ENCODE assay signal across 21 mouse cellular contexts in genomic region chr11:112649298-112649697, GRCm38 (mm10).
DNase-seq lines count a peak whose midpoint lies in the region; ATAC-seq and TF ChIP-seq lines count a peak whose summit lies in the region.
"Had no signal": no experiment of that assay in that cellular context is flagged by ENCODE, and none has a peak within 500 bp of the region (broad histone marks: within the 10 kb centered on the region; RNA-seq: fewer than 3 reads in every experiment).

No protein-coding gene starts in this region.

- no peak overlapping the region for H3K4me2 ChIP-seq in lung, embryonic 14.5 days
- no peak overlapping the region for H3K4me2 ChIP-seq in intestine, embryonic 16.5 days (ENCODE audit: low read depth, low read length)
- no peak overlapping the region for H3K4me2 ChIP-seq in stomach, embryonic 14.5 days (replicated peaks; ENCODE audit: low read depth, low read length)
- no peak overlapping the region for H3K4me2 ChIP-seq in kidney, embryonic 15.5 days
- H3K4me2 ChIP-seq: embryonic facial prominence, embryonic 12.5 days; forebrain, embryonic 12.5 days; hindbrain, embryonic 12.5 days had no signal

- 20% methylated on average over 9 of the region's 9 CpGs for WGBS in lung, embryonic 14.5 days
- 31% methylated on average over 9 of the region's 9 CpGs for WGBS in intestine, embryonic 16.5 days
- 15% methylated on average over 9 of the region's 9 CpGs for WGBS in stomach, embryonic 14.5 days
- 51% methylated on average over 9 of the region's 9 CpGs for WGBS in kidney, embryonic 15.5 days

- H3K9ac ChIP-seq in lung, embryonic 14.5 days, result no peak overlapping the region
- no peak overlapping the region for H3K9ac ChIP-seq in intestine, embryonic 16.5 days (ENCODE audit: low read depth, low read length)
- H3K9ac ChIP-seq in stomach, embryonic 14.5 days (replicated peaks; ENCODE audit: low read depth, low read length), result no peak overlapping the region
- no peak overlapping the region for H3K9ac ChIP-seq in kidney, embryonic 15.5 days
- H3K9ac ChIP-seq: embryonic facial prominence, embryonic 12.5 days; forebrain, embryonic 12.5 days; hindbrain, embryonic 12.5 days had no signal

- H3K9me3 ChIP-seq in lung, embryonic 14.5 days (ENCODE audit: low read depth, low read length), result no peaks in the 10 kb centered on the region
- no peaks in the 10 kb centered on the region for H3K9me3 ChIP-seq in intestine, embryonic 16.5 days (ENCODE audit: control insufficient read depth, low read length)
- H3K9me3 ChIP-seq in stomach, embryonic 14.5 days (ENCODE audit: control insufficient read depth, low read depth, low read length), result no peaks in the 10 kb centered on the region
- H3K9me3 ChIP-seq in kidney, embryonic 15.5 days (replicated peaks), result no peaks in the 10 kb centered on the region
- H3K9me3 ChIP-seq: embryonic facial prominence, embryonic 12.5 days; forebrain, embryonic 12.5 days; hindbrain, embryonic 12.5 days had no signal

- ATAC-seq in lung, embryonic 14.5 days (ENCODE audit: insufficient read depth), result no peak
- peak; percentile 63; the same call in 1 of the 2 replicates for ATAC-seq in intestine, embryonic 16.5 days
- ATAC-seq in stomach, embryonic 14.5 days (ENCODE audit: insufficient number of reproducible peaks, insufficient read depth, low FRiP score, low read depth), result peak; percentile 56; the same call in 1 of the 2 replicates
- ATAC-seq in kidney, embryonic 15.5 days (replicated peaks; ENCODE audit: low FRiP score), result no peak
- no peak for ATAC-seq in erythroid progenitor cell, adult 5-6 weeks (replicated peaks; ENCODE audit: low FRiP score, poor library complexity, severe bottlenecking)
- ATAC-seq: activated CD4-positive, CD25-positive, alpha-beta regulatory T cell, adult 4 months; forebrain, embryonic 16.5 days; hindbrain, embryonic 16.5 days; Patski had no signal

- no peak overlapping the region for H3K27ac ChIP-seq in lung, embryonic 14.5 days (ENCODE audit: low read depth)
- no peak overlapping the region for H3K27ac ChIP-seq in intestine, embryonic 16.5 days (ENCODE audit: low read length)
- H3K27ac ChIP-seq in stomach, embryonic 14.5 days (ENCODE audit: low read length), result no peak overlapping the region
- no peak overlapping the region for H3K27ac ChIP-seq in kidney, embryonic 15.5 days
- H3K27ac ChIP-seq: embryonic facial prominence, embryonic 12.5 days; forebrain, embryonic 12.5 days; hindbrain, embryonic 12.5 days had no signal

- no peaks in the 10 kb centered on the region for H3K27me3 ChIP-seq in lung, embryonic 14.5 days (ENCODE audit: insufficient read depth, low read length)
- H3K27me3 ChIP-seq in intestine, embryonic 16.5 days (replicated peaks; ENCODE audit: control insufficient read depth, insufficient read depth, low read length), result no peaks in the 10 kb centered on the region
- H3K27me3 ChIP-seq in stomach, embryonic 14.5 days (ENCODE audit: control insufficient read depth, insufficient read depth, low read length), result no peaks in the 10 kb centered on the region
- no peaks in the 10 kb centered on the region for H3K27me3 ChIP-seq in kidney, embryonic 15.5 days
- H3K27me3 ChIP-seq: CH12.LX; embryonic facial prominence, embryonic 12.5 days; forebrain, embryonic 12.5 days; hindbrain, embryonic 12.5 days; Patski had no signal

- H3K36me3 ChIP-seq in lung, embryonic 14.5 days (ENCODE audit: insufficient read depth), result no peaks in the 10 kb centered on the region
- H3K36me3 ChIP-seq in intestine, embryonic 16.5 days (ENCODE audit: control insufficient read depth, insufficient read depth, low read length), result no peaks in the 10 kb centered on the region
- no peaks in the 10 kb centered on the region for H3K36me3 ChIP-seq in stomach, embryonic 14.5 days (ENCODE audit: control insufficient read depth, insufficient read depth, low read length)
- H3K36me3 ChIP-seq in kidney, embryonic 15.5 days, result no peaks in the 10 kb centered on the region
- H3K36me3 ChIP-seq: embryonic facial prominence, embryonic 12.5 days; forebrain, embryonic 12.5 days; hindbrain, embryonic 12.5 days had no signal

- 0 out of 2 replicates have a peak, but pooled peaks cover 3% of the 10 kb centered on the region for H3K4me1 ChIP-seq in lung, embryonic 14.5 days (ENCODE audit: insufficient read depth)
- H3K4me1 ChIP-seq in intestine, embryonic 16.5 days (ENCODE audit: control insufficient read depth, insufficient read depth, low read length), result no peaks in the 10 kb centered on the region
- 0 out of 2 replicates have a peak, but pooled peaks cover 2% of the 10 kb centered on the region for H3K4me1 ChIP-seq in stomach, embryonic 14.5 days (ENCODE audit: control insufficient read depth, insufficient read depth, low read length)
- H3K4me1 ChIP-seq in kidney, embryonic 15.5 days, result no peaks in the 10 kb centered on the region
- H3K4me1 ChIP-seq: forebrain, embryonic 12.5 days had no signal

- TF ChIP-seq CTCF in lung, embryonic 14.5 days (IDR thresholded peaks at IDR 0.05; ENCODE audit: low read depth), result no peak

- H3K4me3 ChIP-seq in lung, embryonic 14.5 days (ENCODE audit: low read depth, low read length), result no peak overlapping the region
- no peak overlapping the region for H3K4me3 ChIP-seq in intestine, embryonic 16.5 days (ENCODE audit: low read length)
- no peak overlapping the region for H3K4me3 ChIP-seq in stomach, embryonic 14.5 days (ENCODE audit: low read depth, low read length)
- no peak overlapping the region for H3K4me3 ChIP-seq in kidney, embryonic 15.5 days (replicated peaks)
- H3K4me3 ChIP-seq: embryonic facial prominence, embryonic 12.5 days; forebrain, embryonic 12.5 days; hindbrain, embryonic 12.5 days had no signal

- peak; percentile 15 for DNase-seq in lung, embryonic 14.5 days
- DNase-seq in lung, postnatal 14 days, result no peak
- DNase-seq: adrenal gland, postnatal 25 days; cerebellum, adult 18-20 months; cerebellum, adult 9-11 months; cerebellum, postnatal 36 days; gastrocnemius, postnatal 14 days; heart, postnatal 10 days; heart, postnatal 4 days had no signal

Comparison
In these comparisons a context has a peak if more than half of its experiments do, and no peak if none do; other contexts are left out.
1. ATAC-seq: peak in intestine, embryonic 16.5 days (single experiment) and stomach, embryonic 14.5 days (single experiment); none in lung, embryonic 14.5 days (single experiment), kidney, embryonic 15.5 days (single experiment) and erythroid progenitor cell, adult 5-6 weeks (single experiment).